Mouse (Mus musculus) heart, embryonic 12.5 days (tissue): Measurements from ENCODE around the gene Crls1. TPM values are rescaled to one million over a fixed set of nuclear protein-coding genes. Genes with fewer than 3 reads are reported as not detected.

Experiments used
- ATAC-seq: fragments of 200-750 bp; cut with Nextera tagmentation; 2 replicates; pipeline ENCODE4 v1.8.0; 2017; ENCODE audit warnings: moderate TSS enrichment, moderate library complexity; ENCODE audit not compliant: insufficient number of reproducible peaks, low FRiP score
- H3K27ac ChIP-seq: fragments of 300-500 bp; sonication (generic); 2 replicates; pipeline ENCODE4 v1.5.1; 2016; ENCODE audit warnings: mild to moderate bottlenecking, moderate library complexity; ENCODE audit not compliant: poor library complexity, severe bottlenecking
- H3K27me3 ChIP-seq: fragments of 300-500 bp; sonication (generic); replicated peaks from 2 replicates; pipeline ENCODE4 v1.6.1; 2016; ENCODE audit warnings: mild to moderate bottlenecking, moderate library complexity
- H3K36me3 ChIP-seq: fragments of 300-500 bp; sonication (generic); 2 replicates; pipeline ENCODE4 v1.6.1; 2016; ENCODE audit warnings: mild to moderate bottlenecking, moderate library complexity
- H3K4me1 ChIP-seq: fragments of 300-500 bp; sonication (generic); replicated peaks from 2 replicates; pipeline ENCODE4 v1.6.1; 2016; ENCODE audit warnings: mild to moderate bottlenecking
- H3K4me2 ChIP-seq: fragments of 300-500 bp; sonication (generic); 2 replicates; pipeline ENCODE4 v1.6.1; 2016; ENCODE audit warnings: mild to moderate bottlenecking, moderate library complexity
- H3K4me3 ChIP-seq: fragments of 300-500 bp; sonication (generic); 2 replicates; pipeline ENCODE4 v1.5.1; 2016; ENCODE audit warnings: mild to moderate bottlenecking
- H3K9ac ChIP-seq: fragments of 300-500 bp; sonication (generic); 2 replicates; pipeline ENCODE4 v1.6.1; 2016; ENCODE audit warnings: mild to moderate bottlenecking, moderate library complexity
- H3K9me3 ChIP-seq: fragments of 300-500 bp; sonication (generic); replicated peaks from 2 replicates; pipeline ENCODE4 v1.6.1; 2016; ENCODE audit warnings: mild to moderate bottlenecking, moderate library complexity
- WGBS: fragments of 180-500 bp; shearing (Covaris S2); methylation state at CpG from one replicate; pipeline ENCODE4 v1.1.7; 2016; 5-methylcytosine and 5-hydroxymethylcytosine counted together
- polyA plus RNA-seq: library from polyadenylated mRNA; unstranded; fragments of >200 nt; fragmentation: Nextera tagmentation; extraction: Ambion mirVana; gene quantifications from 2 replicates; pipeline ENCODE4 v1.2.1, GENCODE M21; 2016

Gene Crls1
- polyA plus RNA-seq, 1 experiment from 2014 or later = 23.6 TPM

GRCm38 (mm10) chr2:132863325-132863724, 16.9 kb downstream of the Crls1 start:
- Histone ChIP-seq H3K4me3 (no peak overlapping the region), H3K9me3 (no peaks in the 10 kb centered on the region), H3K36me3 (peaks cover 22% of the 10 kb centered on the region), H3K9ac (no peak overlapping the region), H3K4me2 (no peak overlapping the region), H3K4me1 (peaks cover 7% of the 10 kb centered on the region; the same call in 1 of the 2 replicates), H3K27me3 (no peaks in the 10 kb centered on the region), H3K27ac (no peak overlapping the region)
- 92% methylated on average over 2 of the region's 2 CpGs for WGBS
- ATAC-seq = no peak

- no peaks in the 10 kb centered on the region for H3K9me3 ChIP-seq
- no peaks in the 10 kb centered on the region for H3K27me3 ChIP-seq
- no peak overlapping the region for H3K4me3 ChIP-seq
- no peak overlapping the region for H3K4me2 ChIP-seq
- 69% methylated on average over 5 of the region's 5 CpGs for WGBS
- peaks cover 22% of the 10 kb centered on the region for H3K36me3 ChIP-seq
- no peaks in the 10 kb centered on the region for H3K4me1 ChIP-seq
- H3K9ac ChIP-seq = no peak overlapping the region
- no peak overlapping the region for H3K27ac ChIP-seq
- no peak for ATAC-seq
Observed at GRCm38 (mm10) chr2:132867521-132867920, 21.1 kb downstream of the Crls1 start.

GRCm38 (mm10) chr2:132869682-132870081, 23.2 kb downstream of the Crls1 start:
- WGBS = 87% methylated on average over 5 of the region's 5 CpGs
- Histone ChIP-seq H3K27ac (no peak overlapping the region), H3K27me3 (no peaks in the 10 kb centered on the region), H3K9ac (no peak overlapping the region), H3K9me3 (no peaks in the 10 kb centered on the region), H3K36me3 (peaks cover 17% of the 10 kb centered on the region), H3K4me1 (no peaks in the 10 kb centered on the region), H3K4me3 (no peak overlapping the region), H3K4me2 (no peak overlapping the region)
- ATAC-seq = no peak

GRCm38 (mm10) chr2:132870286-132870685, 23.8 kb downstream of the Crls1 start:
- Histone ChIP-seq H3K9me3 (no peaks in the 10 kb centered on the region), H3K4me2 (no peak overlapping the region), H3K4me1 (no peaks in the 10 kb centered on the region), H3K27me3 (no peaks in the 10 kb centered on the region), H3K9ac (no peak overlapping the region), H3K27ac (no peak overlapping the region), H3K4me3 (no peak overlapping the region), H3K36me3 (peaks cover 14% of the 10 kb centered on the region)
- 73% methylated on average over 4 of the region's 4 CpGs for WGBS
- no peak for ATAC-seq

- no peak for ATAC-seq
- Histone ChIP-seq H3K9ac (no peak overlapping the region), H3K4me3 (no peak overlapping the region), H3K36me3 (0 out of 2 replicates have a peak, but pooled peaks cover 6% of the 10 kb centered on the region), H3K4me2 (no peak overlapping the region), H3K27ac (no peak overlapping the region), H3K27me3 (no peaks in the 10 kb centered on the region), H3K4me1 (no peaks in the 10 kb centered on the region), H3K9me3 (no peaks in the 10 kb centered on the region)
- 76% methylated on average over 3 of the region's 3 CpGs for WGBS
Observed at GRCm38 (mm10) chr2:132871663-132872062, 25.2 kb downstream of the Crls1 start.

- Histone ChIP-seq H3K9me3 (no peaks in the 10 kb centered on the region), H3K27ac (peak overlapping the region; percentile 36; the same call in 1 of the 2 replicates), H3K9ac (no peak overlapping the region), H3K4me3 (no peak overlapping the region), H3K4me1 (peaks cover 2% of the 10 kb centered on the region), H3K4me2 (no peak overlapping the region), H3K27me3 (peaks cover 15% of the 10 kb centered on the region), H3K36me3 (no peaks in the 10 kb centered on the region)
- ATAC-seq = no peak
- WGBS = 75% methylated on average over 10 of the region's 10 CpGs
Observed at GRCm38 (mm10) chr2:132873657-132874326, 27.3 kb downstream of the Crls1 start.

DNA sequence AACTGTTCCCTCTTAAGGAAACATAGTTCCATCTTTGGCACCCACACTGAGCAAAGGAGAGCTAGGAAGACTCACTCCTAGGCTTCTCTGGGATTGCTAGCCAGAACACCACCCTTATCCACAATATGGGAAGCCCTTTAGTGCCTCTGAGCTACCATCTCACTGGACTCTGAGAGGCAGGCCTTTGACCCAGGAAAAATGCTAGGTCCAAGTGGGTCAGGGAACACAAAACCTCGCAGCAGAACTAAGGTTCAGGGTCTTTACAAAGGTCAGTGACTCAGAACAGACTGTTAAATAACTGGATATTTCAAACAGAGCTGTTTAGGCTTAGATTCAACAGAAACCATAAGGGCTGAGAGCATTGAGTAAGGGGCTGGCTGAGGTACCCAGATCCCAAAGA, 30.5 kb downstream of the Crls1 start:
- no peak overlapping the region for H3K27ac ChIP-seq
- H3K27me3 ChIP-seq = peaks cover 36% of the 10 kb centered on the region
- H3K4me2 ChIP-seq = no peak overlapping the region
- no peak overlapping the region for H3K4me3 ChIP-seq
- H3K36me3 ChIP-seq = no peaks in the 10 kb centered on the region
- WGBS = 67% methylated on average over 1 of the region's 1 CpGs
- no peak overlapping the region for H3K9ac ChIP-seq
- no peak for ATAC-seq
- H3K4me1 ChIP-seq = peaks cover 19% of the 10 kb centered on the region
- H3K9me3 ChIP-seq = no peaks in the 10 kb centered on the region

DNA sequence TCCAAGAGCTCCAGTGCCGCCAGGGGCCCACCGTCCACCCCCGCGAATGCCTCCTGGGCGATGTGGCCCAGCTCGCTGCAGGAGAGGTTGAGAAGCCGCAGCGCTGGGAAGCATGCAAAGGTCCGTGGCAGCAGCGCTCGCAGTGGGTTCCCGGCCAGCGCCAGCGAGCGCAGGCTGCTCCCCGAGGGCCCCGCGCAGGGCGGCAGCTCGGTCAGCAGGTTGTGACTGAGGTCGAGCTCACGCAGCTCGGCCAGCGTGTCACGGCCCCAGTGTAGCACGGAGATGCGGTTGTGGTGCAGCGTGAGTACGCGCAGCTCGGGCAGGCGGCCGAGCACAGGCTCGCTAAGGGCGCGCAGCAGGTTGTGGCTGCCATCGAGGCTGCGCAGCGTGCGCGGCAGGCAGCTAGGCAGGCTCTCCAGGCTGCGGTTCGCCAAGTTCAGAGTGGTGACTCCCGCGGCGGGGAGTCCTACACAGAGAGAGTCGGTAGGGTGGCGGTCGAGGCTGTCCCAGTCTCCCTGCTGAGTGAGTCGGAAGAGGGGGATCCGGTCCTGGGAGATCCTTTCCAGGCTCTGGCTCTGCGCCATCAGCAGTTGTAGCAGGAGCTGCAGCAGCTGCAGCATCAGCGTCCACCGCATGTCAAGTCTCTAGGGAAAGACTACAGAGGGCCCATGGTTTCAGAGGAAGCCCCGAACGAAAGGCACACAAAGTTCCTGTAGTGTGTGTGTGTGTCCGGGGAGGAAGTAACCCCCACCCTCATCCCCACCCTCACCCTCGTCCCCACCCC, 33.0 kb downstream of the Crls1 start:
- WGBS = under 1% methylated on average over 58 of the region's 58 CpGs
- no peaks in the 10 kb centered on the region for H3K36me3 ChIP-seq
- H3K27me3 ChIP-seq = peaks cover 36% of the 10 kb centered on the region
- ATAC-seq = peak; percentile 56
- no peaks in the 10 kb centered on the region for H3K9me3 ChIP-seq
- peak overlapping the region; percentile 99 for H3K4me2 ChIP-seq
- H3K4me1 ChIP-seq = peaks cover 20% of the 10 kb centered on the region
- H3K4me3 ChIP-seq = peak overlapping the region; percentile 51
- H3K9ac ChIP-seq = peak overlapping the region; percentile 60
- no peak overlapping the region for H3K27ac ChIP-seq

GRCm38 (mm10) chr2:132880844-132881645, 34.6 kb downstream of the Crls1 start, which contains the start of gene Lrrn4:
Gene Lrrn4, minus strand, starts transcription at chr2:132880891.
- Histone ChIP-seq H3K4me3 (peak within 1 kb of the TSS; percentile 51), H3K9me3 (no peaks in the 10 kb centered on the region), H3K36me3 (no peaks in the 10 kb centered on the region), H3K27ac (no peak within 1 kb of the TSS), H3K27me3 (peaks cover 36% of the 10 kb centered on the region), H3K4me1 (peaks cover 24% of the 10 kb centered on the region), H3K4me2 (peak within 1 kb of the TSS; percentile 99), H3K9ac (peak within 1 kb of the TSS; percentile 60; the same call in 1 of the 2 replicates)
- 0 out of 2 replicates have a peak, but pooled peaks have one; percentile 19 for ATAC-seq
- 8% methylated on average over 12 of the region's 12 CpGs for WGBS

DNA sequence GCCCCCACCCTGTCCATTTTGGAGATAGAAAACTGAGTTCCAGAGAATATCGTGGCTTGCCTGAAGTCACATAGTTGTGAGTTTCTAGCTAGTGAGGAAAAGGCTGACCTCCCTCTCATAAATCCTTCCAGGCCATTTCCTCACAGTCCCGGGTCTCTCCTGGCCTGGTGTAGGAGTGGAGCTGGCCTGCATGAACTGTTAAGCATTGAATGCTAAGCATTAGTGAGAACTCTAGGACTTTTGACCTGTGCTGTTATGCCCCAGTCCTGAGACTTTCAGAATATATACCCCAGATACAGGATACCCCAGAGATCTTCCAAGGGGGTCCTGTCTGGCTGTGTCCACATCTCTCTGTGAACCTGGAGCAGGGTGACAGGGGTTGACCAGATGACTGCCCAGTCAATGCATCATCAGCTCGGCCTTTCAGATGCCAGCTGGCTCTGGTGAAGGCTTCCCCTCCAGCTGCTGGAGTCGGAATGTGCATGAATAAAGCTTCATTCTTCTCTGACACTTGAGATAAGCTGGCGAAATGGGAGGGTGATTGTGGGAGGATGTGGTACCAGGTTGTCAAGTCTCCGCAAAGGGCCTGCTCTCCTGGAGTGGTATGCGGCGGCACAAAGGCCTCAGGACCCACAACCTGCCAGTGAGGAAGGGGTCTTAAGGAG, 38.0 kb downstream of the Crls1 start:
- no peaks in the 10 kb centered on the region for H3K9me3 ChIP-seq
- H3K4me1 ChIP-seq = peaks cover 18% of the 10 kb centered on the region
- H3K4me2 ChIP-seq = no peak overlapping the region
- H3K36me3 ChIP-seq = no peaks in the 10 kb centered on the region
- H3K4me3 ChIP-seq = no peak overlapping the region
- H3K9ac ChIP-seq = no peak overlapping the region
- WGBS = 32% methylated on average over 8 of the region's 8 CpGs
- peaks cover 14% of the 10 kb centered on the region for H3K27me3 ChIP-seq
- ATAC-seq = peak; percentile 11; the same call in 1 of the 2 replicates
- peak overlapping the region; percentile 28; the same call in 1 of the 2 replicates for H3K27ac ChIP-seq
